Mouse (Mus musculus): ENCODE data around the gene Ccdc138. TPM values are rescaled to one million over a fixed set of nuclear protein-coding genes. Genes with fewer than 3 reads are reported as not detected.

Ccdc138 gene
- total RNA-seq, 2 experiments from 2014 or later: 2.2 to 3.7 TPM

Other genes with a start within 250 kb of the Ccdc138 start
- 10 to 100 TPM; 26.5 to 29.2 TPM for gene Gcc2, start 242.5 kb upstream of the Ccdc138 start, total RNA-seq (2021)
- gene Lims1, start 174.5 kb upstream of the Ccdc138 start, total RNA-seq (2021): 10 to 100 TPM; 35.4 to 46.2 TPM
- gene Ranbp2, start 51.0 kb upstream of the Ccdc138 start, total RNA-seq (2021): 10 to 100 TPM; 72.8 to 83.2 TPM
- gene Edar, start 177.7 kb downstream of the Ccdc138 start, total RNA-seq (2021): under 1 TPM; 0.10 to 0.22 TPM
- not detected for gene Gm17542, start 220.3 kb downstream of the Ccdc138 start, total RNA-seq (2021)

Data from adrenal gland, adult 18-20 months (tissue).